Mouse (Mus musculus) adrenal gland, adult 18-20 months (tissue): Measurements from ENCODE around the gene Pgm1. TPM values are rescaled to one million over a fixed set of nuclear protein-coding genes. Genes with fewer than 3 reads are reported as not detected.

Experiments
- DNase-seq, 2 experiments: peaks; one replicate each; pipeline ENCODE4 v3.0.0; 2021 to 2022; ENCODE audit warnings: low spot score in 2 of 2
- long read RNA-seq, 2 experiments: library from polyadenylated mRNA; stranded (forward); transcript quantifications; one replicate each; pipeline ENCODE4 v2.0.0; 2021
- total RNA-seq, 2 experiments: library from RNA; stranded (reverse); gene quantifications; 1 replicate in 1 of 2; 2 replicates in 1 of 2; pipeline ENCODE4 v1.2.3; 2021

The Pgm1 gene
- total RNA-seq, result 100 to 1,000 TPM in 1 of 2 experiments, 10 to 100 TPM in 1; 93.0 to 106 TPM
- long read RNA-seq, experiment 1, transcript Pgm1-201 (11 exons, 2,371 nt), result major isoform, 135 of 157 reads
- long read RNA-seq, experiment 1, partial matches to known transcripts, result 8 of 157 reads
- long read RNA-seq, experiment 1, other reads (novel, unspliced or antisense), result 14 of 157 reads
- long read RNA-seq, experiment 2, transcript Pgm1-201 (11 exons, 2,371 nt), result major isoform, 259 of 301 reads
- long read RNA-seq, experiment 2, partial matches to known transcripts, result 24 of 301 reads
- long read RNA-seq, experiment 2, other reads (novel, unspliced or antisense), result 18 of 301 reads

GRCm38 (mm10) chr4:99929149-99929612 lies at the start of gene Pgm1:
Gene Pgm1 (plus strand): TSS chr4:99929414.
- peak in 1 of 2 experiments; percentile 82 for DNase-seq

DNA sequence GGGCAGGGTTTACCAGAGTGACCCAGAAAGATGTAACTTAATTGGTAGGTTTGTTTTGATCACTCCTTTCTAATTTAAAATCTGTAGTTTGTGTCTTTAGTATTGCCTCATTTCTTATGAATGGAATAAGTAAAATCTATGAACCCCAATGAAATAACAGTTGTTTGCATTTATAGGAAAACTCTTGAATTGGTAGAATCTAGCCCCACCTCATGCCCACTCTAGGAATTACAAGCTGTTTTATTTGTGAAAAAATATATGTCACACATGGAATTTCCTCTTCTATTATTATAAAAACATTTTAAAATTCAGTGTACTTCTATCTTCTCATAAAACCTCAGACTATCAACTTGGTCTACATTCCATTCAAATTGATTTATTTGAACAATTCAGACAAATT lies 47.3 kb upstream of the Pgm1 start:
- DNase-seq, result peak in 1 of 2 experiments; percentile 8

DNA sequence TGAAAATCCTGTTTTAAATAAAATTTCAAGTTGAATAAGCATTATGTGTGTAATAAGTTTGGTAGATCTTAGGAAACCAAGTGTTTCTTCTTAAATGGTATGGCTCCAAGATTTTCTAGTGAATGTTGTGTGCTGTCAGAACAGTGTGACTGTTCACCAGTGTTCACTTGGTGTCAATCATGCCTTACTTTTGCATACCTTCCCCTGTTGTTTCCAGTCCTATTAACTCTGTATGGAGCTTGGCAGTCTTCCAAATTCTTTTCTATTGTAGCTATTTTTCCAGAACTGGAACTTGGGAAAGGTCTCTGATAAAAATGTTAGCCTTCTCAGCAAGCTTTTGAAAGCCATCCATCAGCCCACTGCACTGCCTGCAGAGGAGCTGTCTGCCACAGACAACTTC lies 46.8 kb upstream of the Pgm1 start:
- DNase-seq, result no peak

DNA sequence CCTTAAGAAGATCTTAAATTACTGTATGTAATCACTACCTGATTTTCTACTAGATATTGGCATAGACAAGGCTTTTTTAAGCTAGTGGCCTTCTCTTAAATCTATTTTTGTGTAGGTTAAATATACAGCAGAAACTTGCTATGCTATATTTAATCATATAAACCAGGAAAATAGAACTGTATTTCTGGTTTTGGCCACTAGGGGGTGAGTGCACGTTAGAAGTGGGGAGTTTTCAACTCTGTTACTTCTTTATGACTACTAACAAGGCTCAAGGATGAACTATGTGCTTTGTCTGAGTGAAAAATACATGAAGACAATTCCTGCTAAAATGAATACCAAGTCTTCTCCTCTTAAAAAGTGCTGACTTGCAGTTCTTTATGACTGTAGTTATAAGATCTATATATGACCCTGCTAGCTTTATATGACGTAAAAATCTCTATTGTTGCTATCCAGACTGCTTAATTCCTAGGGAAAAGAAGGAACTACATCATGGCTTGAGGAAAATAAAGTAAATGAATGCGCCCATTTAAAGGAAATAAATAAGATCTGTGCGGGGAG lies 15.2 kb upstream of the Pgm1 start:
- no peak for DNase-seq

DNA sequence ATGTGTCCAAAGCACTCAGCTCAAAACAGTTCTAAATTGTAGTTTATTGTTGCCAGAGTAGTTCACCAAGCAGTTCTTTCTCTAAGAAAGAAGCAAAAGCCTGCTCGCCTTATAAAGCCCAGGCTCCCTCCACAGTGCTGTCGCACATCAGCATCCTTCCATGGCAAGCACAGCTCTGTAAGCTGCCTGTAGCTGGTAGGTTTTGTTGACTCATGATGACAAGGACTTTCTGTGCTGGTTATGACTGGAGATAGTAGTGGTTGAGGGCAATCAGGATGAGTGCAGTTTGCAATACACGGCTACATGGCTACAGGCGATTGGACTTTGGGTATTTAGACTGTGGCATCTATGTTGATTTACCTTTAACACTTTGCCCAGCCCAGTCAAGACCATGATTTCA lies 2.8 kb upstream of the Pgm1 start:
- no peak for DNase-seq

DNA sequence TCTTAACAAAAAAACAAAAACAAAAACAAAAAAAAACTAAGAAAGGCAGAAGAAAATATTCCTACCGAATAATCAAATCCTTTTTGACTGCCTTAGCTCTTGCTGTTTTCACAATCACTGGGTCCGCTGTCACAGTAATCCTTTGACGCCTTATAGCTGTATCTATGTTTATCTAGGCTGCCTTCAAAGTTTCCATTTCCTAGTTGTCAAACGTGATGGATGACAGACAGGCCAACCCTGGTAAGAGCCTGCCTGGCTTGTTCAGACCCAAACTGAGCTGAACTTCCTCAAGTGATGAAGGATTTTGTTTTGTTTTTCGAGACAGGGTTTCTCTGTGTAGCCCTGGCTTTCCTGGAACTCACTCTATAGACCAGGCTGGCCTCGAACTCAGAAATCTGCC lies 693 bp upstream of the Pgm1 start:
- no peak for DNase-seq

- peak; percentile 70 to 85 for DNase-seq
These were observed 651 bp downstream of the Pgm1 start, which contains the start of gene Itgb3bp for GRCm38 (mm10) chr4:99929613-99930517. Gene Itgb3bp (minus strand): TSS chr4:99929813.

- no peak for DNase-seq
These were observed 1.5 kb downstream of the Pgm1 start for GRCm38 (mm10) chr4:99930518-99931239.

GRCm38 (mm10) chr4:99931240-99931580 lies 2.0 kb downstream of the Pgm1 start:
- DNase-seq, result no peak

- no peak for DNase-seq
These were observed 2.6 kb downstream of the Pgm1 start for GRCm38 (mm10) chr4:99931807-99932206.

DNA sequence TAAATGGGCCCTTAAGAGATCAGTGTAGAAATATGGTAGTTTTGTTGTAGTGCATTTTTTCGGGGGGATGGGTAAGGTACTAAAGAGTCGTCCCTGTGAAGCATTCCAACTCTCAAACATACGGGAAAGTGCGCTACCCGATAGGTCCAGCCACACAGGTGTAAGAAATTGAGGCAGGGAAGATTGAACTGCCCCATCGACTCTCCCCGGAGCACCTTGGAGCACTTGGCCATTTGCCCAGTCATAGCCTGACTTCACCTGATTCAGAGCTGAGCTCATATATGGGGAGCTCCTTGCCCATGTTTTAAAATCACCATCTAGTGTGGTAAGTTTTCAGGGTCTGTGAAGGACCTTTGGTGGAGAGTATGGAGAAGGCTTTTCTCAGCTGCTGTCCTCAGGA lies 5.6 kb downstream of the Pgm1 start:
- no peak for DNase-seq

DNA sequence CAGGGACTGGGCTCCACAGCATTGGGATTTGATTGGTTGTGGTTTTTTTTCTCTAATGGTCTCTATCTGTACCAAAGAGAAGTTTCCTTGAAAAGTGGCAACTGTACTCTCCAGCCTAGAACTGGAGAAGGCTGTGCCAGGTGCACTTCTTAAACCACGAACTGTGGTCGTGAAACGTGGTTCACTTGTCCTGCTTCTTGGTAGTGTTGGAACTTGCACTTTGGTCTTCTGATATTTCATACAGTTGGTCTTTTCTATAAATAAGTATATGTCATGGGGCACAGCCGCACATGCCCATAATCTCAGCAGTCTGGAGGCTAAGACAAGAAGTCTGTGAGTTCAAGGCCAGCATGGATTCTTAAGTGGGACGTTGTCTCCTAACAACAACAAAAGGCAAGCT lies 7.1 kb downstream of the Pgm1 start:
- no peak for DNase-seq

- no peak for DNase-seq
These were observed 10.7 kb downstream of the Pgm1 start for GRCm38 (mm10) chr4:99939711-99940505.

- peak; percentile 40 to 46 for DNase-seq
These were observed 12.6 kb downstream of the Pgm1 start for GRCm38 (mm10) chr4:99941655-99942414.

GRCm38 (mm10) chr4:99944606-99945005 lies 15.4 kb downstream of the Pgm1 start:
- DNase-seq, result no peak

DNA sequence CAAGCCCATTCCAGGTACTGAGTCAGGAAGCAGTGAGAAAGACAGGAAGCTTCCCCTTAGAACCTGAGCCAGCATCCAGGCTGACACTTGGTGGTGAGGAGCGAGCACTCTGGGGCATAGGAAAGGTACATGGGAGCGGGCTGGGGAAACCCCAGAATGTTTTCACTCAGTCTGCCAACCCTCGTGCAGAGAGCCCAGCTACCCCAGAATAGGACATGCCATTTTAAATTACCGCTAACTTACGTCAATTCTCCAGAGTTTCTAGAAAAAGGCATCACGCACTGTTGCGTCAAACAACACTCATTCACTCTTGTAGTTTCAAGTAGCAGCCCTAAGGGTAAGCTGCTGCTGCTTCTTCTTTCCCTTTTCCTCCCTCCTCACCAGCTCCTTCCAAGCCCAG lies 15.8 kb downstream of the Pgm1 start:
- no peak for DNase-seq

- DNase-seq, result no peak
These were observed 17.3 kb downstream of the Pgm1 start for GRCm38 (mm10) chr4:99946516-99946915.

DNA sequence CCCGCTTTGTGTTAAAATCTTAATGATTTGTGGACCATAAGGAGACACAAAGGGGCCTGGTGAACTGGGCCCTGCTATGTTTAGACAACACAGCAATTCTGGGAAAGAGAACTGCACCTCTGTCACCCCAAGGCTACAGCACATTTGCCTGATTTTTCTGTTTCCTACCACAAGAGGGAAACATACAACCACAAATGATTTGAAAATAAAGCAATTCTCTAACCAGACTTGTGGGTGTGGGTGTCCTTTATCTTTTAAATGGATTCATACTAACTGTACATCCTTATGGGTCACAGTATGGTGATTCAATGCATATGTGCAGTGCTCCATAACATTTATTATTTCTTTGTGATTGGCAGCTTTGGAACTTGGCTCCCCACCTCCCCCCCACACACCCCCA lies 18.0 kb downstream of the Pgm1 start:
- no peak for DNase-seq

DNA sequence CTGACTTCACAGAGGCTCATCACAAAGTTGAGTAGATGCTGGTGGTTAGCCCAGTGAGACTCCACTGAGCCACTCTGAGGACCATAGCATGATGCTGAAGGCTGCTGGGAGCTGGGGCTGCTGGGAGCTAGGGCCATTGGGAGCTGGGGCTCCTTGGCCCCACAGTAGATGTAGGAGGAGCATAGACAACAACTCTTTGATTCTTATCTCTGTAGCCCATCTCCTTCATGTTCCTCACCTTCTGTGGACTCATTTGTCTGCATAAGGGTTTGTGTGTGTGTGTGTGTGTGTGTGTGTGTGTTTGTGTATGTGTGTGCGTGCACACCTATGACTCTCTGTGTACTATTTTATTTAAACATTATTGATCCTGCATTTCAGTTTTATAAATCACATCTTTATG lies 18.7 kb downstream of the Pgm1 start:
- no peak for DNase-seq

DNA sequence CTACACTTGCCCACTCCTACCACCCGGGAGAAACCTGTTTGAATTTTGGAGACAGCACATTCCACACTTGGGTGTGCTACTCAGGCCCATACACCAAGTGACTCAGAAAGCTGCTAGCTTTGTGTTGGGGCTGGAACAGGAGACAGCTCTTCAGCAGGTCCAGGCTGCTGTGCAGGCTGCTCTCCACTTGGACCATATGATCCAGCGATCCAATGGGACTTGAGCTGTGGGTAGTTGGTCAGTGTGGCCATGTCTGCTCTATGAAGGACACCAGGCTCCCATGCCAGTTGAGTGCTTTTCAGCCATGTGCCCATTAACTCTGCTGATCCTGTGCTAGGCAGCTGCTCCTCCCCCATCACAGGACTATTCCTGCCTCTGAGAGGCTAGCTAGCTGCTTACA lies 24.7 kb downstream of the Pgm1 start:
- DNase-seq, result no peak
